Mouse (Mus musculus): Measurements from ENCODE around the gene Gm49340.

GRCm38 (mm10) chr11:73315961-73316360 is 13.6 kb upstream of the Gm49340 start:
- TF ChIP-seq GATA1 (IDR thresholded peaks at IDR 0.05; ENCODE audit: borderline replicate concordance, low read length) (no peak), FLI1 (IDR thresholded peaks at IDR 0.05; ENCODE audit: low read length) (no peak)
